Mouse (Mus musculus): ENCODE data around the gene Cyp51.

DNA sequence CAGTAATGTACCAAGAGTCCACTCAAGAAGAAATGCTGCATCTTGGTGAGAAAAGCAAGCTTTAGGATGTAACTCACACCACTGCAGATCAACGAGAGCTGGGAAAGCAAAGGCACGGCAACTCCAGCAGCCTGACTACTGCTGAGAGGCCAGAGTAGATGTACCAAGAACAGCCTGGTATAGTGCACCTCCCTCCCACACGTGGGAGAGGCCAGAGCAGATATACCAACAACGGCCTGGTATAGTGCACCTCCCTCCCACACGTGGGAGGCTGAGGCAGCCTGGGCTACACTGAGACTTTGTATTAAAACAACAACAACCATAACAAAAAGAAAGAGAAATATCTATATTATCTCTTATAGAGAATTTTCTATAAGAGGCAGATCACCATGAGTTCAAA is 16.4 kb downstream of the Cyp51 start:
- TF ChIP-seq CTCF (IDR thresholded peaks at IDR 0.05; ENCODE audit: low read depth) (no peak), EP300 (IDR thresholded peaks at IDR 0.05; ENCODE audit: low read depth) (no peak)
